Mouse (Mus musculus): ENCODE results near the gene Cbr3.

DNA sequence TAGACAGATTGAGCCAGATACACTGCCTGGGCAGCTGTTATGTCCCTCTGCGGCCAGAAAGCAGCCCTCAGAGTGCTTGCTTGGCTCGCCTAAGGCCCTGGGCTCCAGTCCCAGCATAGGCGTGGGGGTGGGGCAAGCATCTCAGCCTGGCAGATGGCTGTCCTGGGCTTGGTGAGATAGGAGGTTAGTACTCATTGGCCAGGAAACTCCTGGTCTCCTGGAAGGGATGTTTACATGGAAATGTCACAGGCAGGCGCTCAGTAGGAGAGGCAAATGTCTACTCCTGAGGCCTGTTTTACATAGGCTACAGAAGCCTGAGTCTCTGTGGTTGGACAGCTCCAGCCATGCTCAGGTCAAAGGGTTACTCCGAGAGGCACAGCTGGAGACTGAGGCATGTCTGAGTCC, 34.3 kb downstream of the Cbr3 start:
- TF ChIP-seq MAX (IDR thresholded peaks at IDR 0.05) (no peak), CTCF (IDR thresholded peaks at IDR 0.05; ENCODE audit: control insufficient read depth, insufficient read depth, insufficient read length) (no peak), CEBPB (IDR thresholded peaks at IDR 0.05; ENCODE audit: low read depth) (no peak)
